Mouse (Mus musculus) kidney, adult 2 months (tissue): Measurements from ENCODE around the gene Ap3b1.

Experiments
- CTCF ChIP-seq: fragments of 200-500 bp; conservative IDR thresholded peaks from 2 replicates; pipeline ENCODE4 v1.5.1; 2011; ENCODE audit warnings: low read depth, mild to moderate bottlenecking, control low read depth, low read length, moderate library complexity, mixed read lengths; ENCODE audit not compliant: insufficient read depth, insufficient read length
- POLR2A ChIP-seq: fragments of 200-500 bp; IDR thresholded peaks from one replicate; pipeline ENCODE4 v1.6.1; 2011; ENCODE audit warnings: low read depth, low read length, control low read depth

DNA sequence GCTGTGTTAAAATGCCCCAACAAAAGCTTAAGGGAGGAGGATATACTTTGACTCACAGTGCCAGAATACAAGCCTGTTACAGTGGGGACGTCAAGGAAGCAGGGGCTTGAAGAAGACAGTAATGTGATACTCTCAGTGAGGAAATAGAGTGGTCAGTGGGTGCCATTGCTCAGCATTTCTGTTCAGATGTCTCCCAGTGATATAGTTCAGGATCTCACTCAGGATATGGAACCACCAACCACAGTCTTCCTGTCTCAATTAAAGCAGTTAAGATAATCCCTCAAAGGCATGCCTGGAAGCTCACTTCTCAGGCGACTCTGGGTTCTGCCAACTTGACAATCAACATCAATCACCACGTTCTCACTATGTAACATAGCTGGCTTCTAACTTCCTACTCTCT lies 4.2 kb upstream of the Ap3b1 start:
- TF ChIP-seq CTCF (no peak), POLR2A (no peak)
